Mouse (Mus musculus) right cerebral cortex, postnatal 10 days (tissue): ENCODE results near the gene Gna11.

Source experiments
- DNase-seq, 2 experiments: peaks; one replicate each; pipeline ENCODE4 v3.0.0; 2021; ENCODE audit warnings: low spot score in 2 of 2

Gna11 gene

DNA sequence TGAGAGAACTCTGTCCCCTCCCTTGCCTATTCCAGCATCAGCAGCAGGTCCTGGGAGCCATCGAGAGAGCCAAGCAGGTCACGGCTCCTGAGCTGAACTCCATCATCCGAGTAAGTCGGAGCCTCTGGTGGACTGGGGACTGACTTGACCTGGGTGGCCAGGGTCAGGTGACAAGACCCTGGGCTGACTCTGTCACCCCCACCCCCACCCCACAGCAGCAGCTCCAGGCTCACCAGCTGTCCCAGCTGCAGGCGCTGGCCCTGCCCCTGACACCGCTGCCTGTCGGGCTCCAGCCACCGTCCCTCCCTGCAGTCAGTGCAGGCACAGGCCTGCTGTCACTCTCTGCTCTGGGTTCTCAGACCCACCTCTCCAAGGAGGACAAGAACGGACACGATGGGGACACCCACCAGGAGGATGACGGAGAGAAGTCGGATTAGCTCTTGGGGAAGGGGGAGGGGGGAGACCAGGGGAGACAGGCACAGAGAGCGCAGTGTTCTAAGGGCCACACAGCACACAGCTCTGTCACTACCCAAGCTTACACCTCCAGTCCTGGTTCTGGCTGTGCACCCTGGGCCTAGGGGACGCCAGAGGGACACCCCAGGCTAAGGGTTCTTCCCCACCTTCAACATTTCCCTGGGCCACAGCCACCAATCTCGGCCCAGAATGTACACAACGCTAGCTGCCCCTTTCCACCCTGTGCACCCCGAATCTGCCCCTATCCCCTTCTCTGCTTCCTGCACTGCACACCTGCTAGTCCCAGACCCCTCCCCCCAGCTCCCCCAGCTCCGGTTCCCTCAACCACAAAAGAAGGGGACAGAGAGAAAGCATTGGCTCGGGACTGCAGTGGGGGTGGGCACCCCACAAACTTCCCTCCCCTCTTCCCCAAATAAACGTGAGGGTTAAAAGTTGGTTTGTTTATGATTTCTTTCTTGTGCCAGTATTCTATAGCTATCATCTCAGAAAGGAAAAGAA lies 20.6 kb upstream of the Gna11 start:
- DNase-seq, result no peak

DNA sequence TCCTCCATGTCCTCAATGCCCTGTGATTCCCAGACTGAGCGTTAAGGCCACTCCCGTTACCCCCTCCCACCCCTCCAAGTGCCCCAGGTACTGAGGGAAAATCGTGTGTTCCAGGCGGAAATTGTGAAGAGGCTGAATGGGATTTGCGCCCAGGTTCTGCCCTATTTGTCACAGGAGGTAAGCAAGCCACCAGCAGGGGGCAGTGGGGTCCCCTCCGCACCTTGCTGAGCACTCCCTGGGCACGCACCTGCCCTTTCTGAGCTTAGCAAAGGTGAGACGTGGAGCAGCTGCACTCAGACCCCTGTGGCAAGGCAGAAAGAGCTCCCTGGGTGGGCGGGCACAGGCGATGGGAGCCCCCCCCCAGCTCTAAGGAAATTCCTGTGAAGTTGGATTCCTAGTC lies 19.7 kb upstream of the Gna11 start:
- DNase-seq, result peak in 1 of 2 experiments; percentile 64

GRCm38 (mm10) chr10:81564216-81564615 lies 19.2 kb upstream of the Gna11 start:
- no peak for DNase-seq

DNA sequence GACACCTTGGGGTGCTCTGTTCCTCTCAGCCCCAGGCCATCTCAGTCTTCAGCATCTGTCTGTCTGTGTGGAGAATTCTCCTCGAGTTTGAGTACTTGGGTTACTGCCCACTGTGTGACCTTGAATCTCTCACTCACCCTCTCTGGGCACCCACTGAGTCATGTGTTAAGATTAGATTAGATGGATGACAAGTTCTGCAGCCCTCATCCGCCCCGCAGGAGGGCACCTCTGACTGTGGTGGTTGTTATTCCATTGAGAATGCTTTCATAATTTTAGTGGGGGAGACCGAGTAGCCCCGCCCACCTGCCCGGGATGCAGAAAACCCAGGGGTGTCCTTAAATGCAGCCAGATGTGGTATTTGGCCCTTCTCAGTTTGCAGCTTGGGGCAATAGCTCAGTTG lies 18.5 kb upstream of the Gna11 start:
- no peak for DNase-seq

DNA sequence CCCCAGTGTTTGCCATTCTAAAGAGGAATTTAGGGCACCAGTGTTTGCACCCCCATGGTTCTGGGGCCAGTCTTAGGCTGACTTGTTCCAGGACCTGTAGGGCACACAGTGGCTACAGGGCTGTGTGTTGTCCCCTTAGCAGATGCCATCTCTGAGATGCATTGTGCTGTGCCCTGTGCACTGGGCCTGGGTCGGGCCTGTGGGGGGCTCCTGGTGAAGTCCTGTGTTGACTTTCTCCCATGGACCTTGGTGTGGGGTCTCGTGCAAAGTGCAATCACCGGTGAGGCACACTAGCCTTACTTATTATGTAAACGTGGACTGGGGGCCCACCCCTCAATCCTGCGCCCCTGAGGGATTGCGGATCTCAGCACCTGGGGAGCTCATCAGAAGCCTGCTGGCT lies 17.4 kb upstream of the Gna11 start:
- DNase-seq, result no peak

- peak in 1 of 2 experiments; percentile 59 for DNase-seq
Observed at GRCm38 (mm10) chr10:81560719-81561459, 15.9 kb upstream of the Gna11 start.

- peak; percentile 80 to 83 for DNase-seq
Observed at GRCm38 (mm10) chr10:81559627-81560539, 14.9 kb upstream of the Gna11 start.

- DNase-seq, result peak; percentile 82 to 83
Observed at GRCm38 (mm10) chr10:81559163-81559626, 14.2 kb upstream of the Gna11 start, which contains the start of gene Aes. TSS of gene Aes (plus strand) at chr10:81559488.

GRCm38 (mm10) chr10:81557491-81557890 lies 12.5 kb upstream of the Gna11 start:
- DNase-seq, result no peak

GRCm38 (mm10) chr10:81556282-81556681 lies 11.3 kb upstream of the Gna11 start:
- DNase-seq, result no peak

GRCm38 (mm10) chr10:81553807-81554755 lies 9.1 kb upstream of the Gna11 start:
- peak in 1 of 2 experiments; percentile 44 for DNase-seq

- peak in 1 of 2 experiments; percentile 42 for DNase-seq
Observed at GRCm38 (mm10) chr10:81553232-81553631, 8.2 kb upstream of the Gna11 start.

DNA sequence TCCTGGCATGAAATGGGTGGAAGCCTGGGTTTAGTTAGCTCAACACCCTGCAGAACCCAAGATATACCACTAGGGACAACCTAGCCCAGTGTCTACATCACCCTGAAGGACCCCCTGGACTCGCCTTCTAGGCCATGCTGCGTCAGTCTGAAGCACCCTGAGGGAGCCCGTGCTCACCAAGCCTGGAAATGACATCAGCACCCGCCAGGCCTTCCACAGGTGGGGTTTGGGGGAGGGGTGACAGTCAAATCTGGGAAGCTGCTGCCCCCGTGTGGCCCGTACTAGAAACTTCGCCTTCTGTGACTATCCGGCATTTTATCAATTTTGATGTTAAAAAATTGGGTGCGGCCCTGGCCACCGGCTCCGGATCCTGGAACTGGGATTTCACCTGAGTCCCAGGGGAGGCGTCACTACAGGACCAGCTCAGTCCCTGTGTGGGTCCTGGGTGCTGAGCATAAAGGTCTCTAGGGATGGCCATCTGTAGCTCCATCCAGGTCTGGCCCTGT lies 6.7 kb upstream of the Gna11 start:
- peak; percentile 92 to 93 for DNase-seq

GRCm38 (mm10) chr10:81550257-81550656 lies 5.3 kb upstream of the Gna11 start:
- peak in 1 of 2 experiments; percentile 49 for DNase-seq

GRCm38 (mm10) chr10:81548944-81549343 lies 4.0 kb upstream of the Gna11 start:
- no peak for DNase-seq

GRCm38 (mm10) chr10:81546788-81547571 lies 2.0 kb upstream of the Gna11 start:
- DNase-seq, result no peak

DNA sequence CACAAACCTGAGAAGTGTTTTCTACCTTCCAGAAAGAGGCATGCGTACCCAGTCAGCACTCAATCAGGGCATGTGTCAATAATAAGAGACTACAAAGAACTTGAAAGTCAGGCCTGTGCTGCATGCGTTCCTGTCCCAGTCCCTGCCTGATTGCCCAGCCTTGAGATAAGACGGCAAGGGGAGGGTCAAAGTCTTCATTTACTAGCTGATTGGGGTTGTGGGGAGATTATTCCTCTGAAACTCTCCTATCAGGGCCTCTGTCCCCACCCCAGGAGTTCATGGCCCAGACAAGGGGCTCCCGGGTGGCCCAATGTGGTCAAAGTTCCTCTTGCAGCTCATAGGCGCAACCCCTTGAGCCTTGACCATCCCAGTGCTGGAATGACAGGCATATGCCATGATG lies 1.3 kb upstream of the Gna11 start:
- DNase-seq, result no peak

DNA sequence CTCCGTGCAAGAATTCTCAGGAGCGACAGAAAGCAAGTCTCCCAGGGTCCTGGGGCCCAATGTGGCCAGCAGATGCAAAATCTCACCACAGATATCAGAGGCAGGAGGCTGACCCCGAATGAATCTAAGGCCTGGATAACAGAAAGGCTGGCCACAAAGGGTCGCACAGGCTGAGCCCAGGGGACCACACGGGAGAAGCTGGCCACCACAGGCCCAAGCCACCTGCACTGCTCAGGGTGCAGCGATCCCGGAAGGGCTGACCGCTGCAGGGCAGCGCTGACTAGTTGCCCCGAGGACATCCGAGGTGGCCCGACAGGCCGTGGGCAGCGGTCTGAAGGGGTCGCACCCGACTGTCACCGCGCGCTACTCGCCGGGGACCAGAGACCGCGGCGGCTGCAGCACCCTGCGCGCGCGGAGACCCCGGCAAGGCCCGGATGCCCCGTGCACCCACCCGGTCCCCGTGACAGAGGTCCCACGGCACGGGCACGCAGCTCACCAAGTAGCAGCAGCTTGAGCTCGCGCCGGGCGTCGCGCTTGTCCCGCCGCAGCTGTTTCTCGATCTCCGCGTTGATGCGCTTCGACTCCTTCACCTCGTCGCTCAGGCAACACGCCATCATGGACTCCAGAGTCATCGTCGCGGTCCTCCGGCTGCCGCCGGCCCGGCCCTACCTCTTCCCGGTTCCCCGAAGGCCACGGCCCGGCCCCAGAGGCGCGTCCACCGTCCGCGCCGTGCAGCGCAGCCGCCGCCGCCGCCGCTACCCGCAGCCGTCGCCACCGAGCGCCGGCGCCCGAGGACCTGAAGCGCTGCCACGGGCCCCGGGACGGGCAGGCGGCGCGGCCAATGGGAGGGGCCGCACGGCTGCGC lies 462 bp downstream of the Gna11 start:
- peak in 1 of 2 experiments; percentile 50 for DNase-seq
